Mouse (Mus musculus): ENCODE results near the gene Tcirg1. TPM values are rescaled to one million over a fixed set of nuclear protein-coding genes. Genes with fewer than 3 reads are reported as not detected.
A peak's percentile ranks its signal among the peaks of the same experiment; 100 is the strongest.

Gene Tcirg1
- polyA plus RNA-seq, 1 experiment from 2014 or later = 8.6 TPM

DNA sequence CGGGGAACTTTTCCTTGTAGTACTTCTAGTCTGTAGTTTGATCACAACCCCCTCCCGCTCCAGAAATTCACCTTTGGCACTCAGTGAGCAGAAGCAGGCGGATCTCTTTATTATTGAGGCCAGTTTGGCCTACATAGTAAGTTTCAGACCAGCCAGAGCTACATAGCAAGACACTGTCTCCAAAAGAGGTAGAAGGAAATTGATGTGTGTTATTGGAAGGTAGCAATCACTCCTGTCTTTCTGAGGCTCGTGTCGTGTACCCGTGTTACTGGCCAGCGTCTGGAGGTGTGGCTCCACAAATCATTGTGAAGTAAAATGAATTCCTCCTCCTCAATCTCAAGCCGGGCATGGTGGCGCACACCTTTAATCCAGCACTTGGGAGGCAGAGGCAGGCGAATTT lies 53.8 kb downstream of the Tcirg1 start:
- H3K9me3 ChIP-seq (ENCODE audit: control insufficient read depth, low read length) = no peaks in the 10 kb centered on the region
- H3K27ac ChIP-seq (ENCODE audit: low read depth, low read length) = no peak overlapping the region
- H3K9ac ChIP-seq (replicated peaks; ENCODE audit: low read depth, low read length) = no peak overlapping the region
- no peaks in the 10 kb centered on the region for H3K36me3 ChIP-seq (ENCODE audit: control insufficient read depth, insufficient read depth, low read length)
- WGBS = 88% methylated on average over 10 of the region's 10 CpGs
- H3K4me2 ChIP-seq (ENCODE audit: low read depth, low read length) = peak overlapping the region; percentile 59
- H3K27me3 ChIP-seq (ENCODE audit: control insufficient read depth, insufficient read depth, low read length) = no peaks in the 10 kb centered on the region
- no peak for ATAC-seq (ENCODE audit: low read depth)
- H3K4me3 ChIP-seq (ENCODE audit: low read depth, low read length) = peak overlapping the region; percentile 90
- H3K4me1 ChIP-seq (ENCODE audit: control insufficient read depth, insufficient read depth, low read length) = peaks cover 29% of the 10 kb centered on the region

DNA sequence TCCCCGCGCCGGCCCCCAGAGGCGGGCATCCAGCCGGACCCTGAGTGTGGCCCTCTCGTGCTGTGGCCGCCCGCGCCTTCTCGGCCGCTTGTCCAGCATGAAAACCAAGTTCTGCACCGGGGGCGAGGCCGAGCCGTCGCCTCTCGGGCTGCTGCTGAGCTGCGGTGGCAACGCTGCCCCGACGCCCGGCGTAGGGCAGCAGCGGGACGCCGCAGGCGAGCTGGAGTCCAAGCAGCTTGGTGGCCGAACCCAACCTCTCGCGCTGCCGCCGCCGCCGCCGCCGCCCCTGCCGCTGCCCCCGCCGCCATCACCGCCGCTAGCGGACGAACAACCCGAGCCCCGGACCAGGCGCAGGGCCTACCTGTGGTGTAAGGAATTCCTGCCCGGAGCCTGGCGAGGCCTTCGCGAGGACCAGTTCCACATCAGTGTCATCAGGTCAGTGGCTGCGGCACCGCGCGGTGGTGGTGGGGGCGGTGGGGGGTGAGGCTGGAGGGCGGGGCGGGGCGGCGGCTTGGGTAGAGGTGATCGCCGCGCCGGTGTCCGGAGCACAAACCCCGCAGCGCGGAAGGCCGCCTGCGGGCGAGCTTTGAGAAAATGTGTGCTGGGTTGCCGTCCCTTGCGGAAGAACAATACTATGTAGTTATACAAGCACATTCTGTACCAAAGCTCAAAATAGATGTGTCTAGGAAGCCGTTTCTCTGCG lies 54.8 kb downstream of the Tcirg1 start:
- peak; percentile 44 for ATAC-seq (ENCODE audit: low read depth)
- Histone ChIP-seq H3K36me3 (ENCODE audit: control insufficient read depth, insufficient read depth, low read length) (no peaks in the 10 kb centered on the region), H3K9me3 (ENCODE audit: control insufficient read depth, low read length) (no peaks in the 10 kb centered on the region), H3K4me2 (ENCODE audit: low read depth, low read length) (peak overlapping the region; percentile 59), H3K4me3 (ENCODE audit: low read depth, low read length) (peak overlapping the region; percentile 90), H3K9ac (replicated peaks; ENCODE audit: low read depth, low read length) (peak overlapping the region; percentile 88), H3K4me1 (ENCODE audit: control insufficient read depth, insufficient read depth, low read length) (peaks cover 27% of the 10 kb centered on the region), H3K27ac (ENCODE audit: low read depth, low read length) (peak overlapping the region; percentile 97), H3K27me3 (ENCODE audit: control insufficient read depth, insufficient read depth, low read length) (no peaks in the 10 kb centered on the region)
- WGBS = under 1% methylated on average over 66 of the region's 74 CpGs

DNA sequence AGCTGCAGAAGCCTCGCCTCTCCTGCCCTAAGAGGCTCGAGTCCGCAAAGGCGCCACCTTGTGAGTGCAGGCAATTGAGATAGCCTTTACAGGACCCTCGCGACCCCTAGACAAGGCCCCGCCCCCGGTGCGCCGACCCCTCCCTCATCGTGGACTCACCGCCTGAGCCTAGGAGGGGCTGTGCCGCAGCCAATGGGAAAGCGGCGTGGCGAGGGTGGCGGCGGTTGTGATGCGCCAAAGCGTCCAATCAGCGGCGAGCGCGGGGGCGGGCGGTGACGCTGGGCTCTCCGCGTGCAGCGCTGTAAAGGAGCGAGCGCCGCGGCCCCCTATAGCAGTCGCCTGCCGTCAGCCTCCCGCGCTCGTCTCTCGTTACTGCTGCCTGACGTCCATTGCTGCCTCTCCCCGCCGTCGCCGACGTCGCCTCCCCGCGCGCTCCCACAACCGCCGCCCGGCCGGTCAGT lies 55.4 kb downstream of the Tcirg1 start, which contains the start of gene Chka:
Chka (plus strand) TSS at position 272 of the 461 bp plus-strand sequence.
- WGBS = under 1% methylated on average over 39 of the region's 54 CpGs
- H3K9me3 ChIP-seq (ENCODE audit: control insufficient read depth, low read length) = no peaks in the 10 kb centered on the region
- ATAC-seq (ENCODE audit: low read depth) = peak; percentile 99
- no peaks in the 10 kb centered on the region for H3K36me3 ChIP-seq (ENCODE audit: control insufficient read depth, insufficient read depth, low read length)
- peak within 1 kb of the TSS; percentile 90 for H3K4me3 ChIP-seq (ENCODE audit: low read depth, low read length)
- H3K4me1 ChIP-seq (ENCODE audit: control insufficient read depth, insufficient read depth, low read length) = peaks cover 25% of the 10 kb centered on the region
- peak within 1 kb of the TSS; percentile 88 for H3K9ac ChIP-seq (replicated peaks; ENCODE audit: low read depth, low read length)
- H3K27me3 ChIP-seq (ENCODE audit: control insufficient read depth, insufficient read depth, low read length) = no peaks in the 10 kb centered on the region
- H3K27ac ChIP-seq (ENCODE audit: low read depth, low read length) = peak within 1 kb of the TSS; percentile 97
- H3K4me2 ChIP-seq (ENCODE audit: low read depth, low read length) = peak within 1 kb of the TSS; percentile 59

DNA sequence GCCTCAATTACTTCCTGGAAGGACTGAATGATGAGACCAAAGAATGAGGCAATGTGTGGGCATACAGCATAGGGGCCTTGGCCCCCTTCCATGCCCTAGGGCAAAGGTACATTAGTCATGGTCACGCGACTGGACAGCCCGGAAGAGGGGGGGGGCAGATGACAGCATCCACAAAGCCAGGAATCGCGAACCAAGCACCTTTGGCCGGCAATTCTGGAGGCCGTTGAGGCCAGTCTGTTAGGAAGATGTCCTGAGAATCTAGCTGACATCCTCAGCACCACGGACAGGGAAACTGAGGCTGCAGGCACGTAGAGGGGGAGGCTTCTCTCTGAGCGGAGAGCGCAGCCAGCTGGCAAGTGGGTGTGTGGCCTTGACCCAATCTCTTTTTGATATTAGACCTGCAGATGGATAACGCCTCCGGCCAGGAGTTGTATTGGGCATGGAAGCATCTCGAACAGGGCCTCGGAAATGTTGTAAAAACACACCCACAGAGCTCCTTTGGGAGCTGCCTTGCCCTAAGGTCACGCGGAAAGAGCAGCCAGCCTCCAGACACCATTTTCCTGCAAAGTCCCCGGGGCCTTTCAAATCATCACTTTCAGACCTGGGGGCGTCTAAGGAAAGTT lies 56.0 kb downstream of the Tcirg1 start:
- H3K27ac ChIP-seq (ENCODE audit: low read depth, low read length) = peak overlapping the region; percentile 97
- peak; percentile 9 for ATAC-seq (ENCODE audit: low read depth)
- H3K9ac ChIP-seq (replicated peaks; ENCODE audit: low read depth, low read length) = peak overlapping the region; percentile 88
- H3K4me3 ChIP-seq (ENCODE audit: low read depth, low read length) = peak overlapping the region; percentile 90
- 3% methylated on average over 19 of the region's 19 CpGs for WGBS
- H3K27me3 ChIP-seq (ENCODE audit: control insufficient read depth, insufficient read depth, low read length) = no peaks in the 10 kb centered on the region
- peaks cover 22% of the 10 kb centered on the region for H3K4me1 ChIP-seq (ENCODE audit: control insufficient read depth, insufficient read depth, low read length)
- no peaks in the 10 kb centered on the region for H3K9me3 ChIP-seq (ENCODE audit: control insufficient read depth, low read length)
- H3K36me3 ChIP-seq (ENCODE audit: control insufficient read depth, insufficient read depth, low read length) = no peaks in the 10 kb centered on the region
- peak overlapping the region; percentile 59 for H3K4me2 ChIP-seq (ENCODE audit: low read depth, low read length)

DNA sequence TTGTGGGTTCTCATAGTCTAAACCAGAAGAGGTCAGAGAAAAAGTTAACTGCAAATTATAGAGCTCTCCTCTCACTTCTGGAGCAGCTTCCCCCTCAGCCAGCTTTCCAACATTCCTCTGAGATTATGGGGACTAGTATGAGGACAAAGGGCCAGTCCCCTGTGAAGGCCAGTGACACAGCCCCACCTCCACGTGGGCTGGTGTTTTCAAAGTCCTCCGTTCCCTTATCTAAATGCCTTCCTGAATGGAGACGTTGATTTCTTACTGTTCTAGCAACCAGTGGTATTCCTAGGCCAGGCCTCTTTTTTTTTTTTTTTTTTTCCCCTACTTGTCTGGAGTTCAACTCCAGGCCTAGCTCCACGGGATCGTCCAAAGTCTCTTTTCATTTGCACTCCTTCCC lies 56.9 kb downstream of the Tcirg1 start:
- WGBS = 46% methylated on average over 5 of the region's 5 CpGs

DNA sequence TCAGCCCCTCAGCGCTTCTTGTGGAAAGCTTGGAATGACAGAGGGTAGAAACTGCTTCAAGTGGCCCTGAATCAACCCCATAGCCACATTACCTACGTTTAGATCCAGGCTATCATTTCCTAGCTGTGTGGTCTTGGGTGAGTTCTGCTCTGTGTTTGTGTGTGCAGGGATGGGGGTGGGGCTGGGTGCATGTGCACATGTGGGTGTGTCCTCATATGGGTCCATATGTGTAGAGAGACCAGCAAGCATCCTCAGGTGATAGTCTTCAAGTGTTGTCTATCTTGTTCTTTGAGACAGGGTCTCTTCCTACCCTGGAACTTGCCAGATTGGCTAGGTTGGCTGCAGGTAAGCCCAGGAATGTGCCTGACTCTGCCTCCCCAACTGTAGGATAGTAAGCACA lies 57.7 kb downstream of the Tcirg1 start:
- H3K27me3 ChIP-seq (ENCODE audit: control insufficient read depth, insufficient read depth, low read length) = no peaks in the 10 kb centered on the region
- WGBS = 94% methylated on average over 2 of the region's 2 CpGs
- no peaks in the 10 kb centered on the region for H3K36me3 ChIP-seq (ENCODE audit: control insufficient read depth, insufficient read depth, low read length)
- no peak overlapping the region for H3K4me2 ChIP-seq (ENCODE audit: low read depth, low read length)
- peaks cover 15% of the 10 kb centered on the region for H3K4me1 ChIP-seq (ENCODE audit: control insufficient read depth, insufficient read depth, low read length)
- H3K27ac ChIP-seq (ENCODE audit: low read depth, low read length) = no peak overlapping the region
- H3K4me3 ChIP-seq (ENCODE audit: low read depth, low read length) = no peak overlapping the region
- H3K9ac ChIP-seq (replicated peaks; ENCODE audit: low read depth, low read length) = no peak overlapping the region
- no peaks in the 10 kb centered on the region for H3K9me3 ChIP-seq (ENCODE audit: control insufficient read depth, low read length)
- no peak for ATAC-seq (ENCODE audit: low read depth)

More for the DNA sequence above, 56.9 kb downstream of the Tcirg1 start:
- no peak overlapping the region for H3K4me2 ChIP-seq (ENCODE audit: low read depth, low read length)
- H3K4me1 ChIP-seq (ENCODE audit: control insufficient read depth, insufficient read depth, low read length) = peaks cover 16% of the 10 kb centered on the region
- H3K4me3 ChIP-seq (ENCODE audit: low read depth, low read length) = no peak overlapping the region
- H3K27ac ChIP-seq (ENCODE audit: low read depth, low read length) = no peak overlapping the region
- no peaks in the 10 kb centered on the region for H3K27me3 ChIP-seq (ENCODE audit: control insufficient read depth, insufficient read depth, low read length)
- ATAC-seq (ENCODE audit: low read depth) = no peak
- no peaks in the 10 kb centered on the region for H3K9me3 ChIP-seq (ENCODE audit: control insufficient read depth, low read length)
- no peak overlapping the region for H3K9ac ChIP-seq (replicated peaks; ENCODE audit: low read depth, low read length)
- H3K36me3 ChIP-seq (ENCODE audit: control insufficient read depth, insufficient read depth, low read length) = no peaks in the 10 kb centered on the region

DNA sequence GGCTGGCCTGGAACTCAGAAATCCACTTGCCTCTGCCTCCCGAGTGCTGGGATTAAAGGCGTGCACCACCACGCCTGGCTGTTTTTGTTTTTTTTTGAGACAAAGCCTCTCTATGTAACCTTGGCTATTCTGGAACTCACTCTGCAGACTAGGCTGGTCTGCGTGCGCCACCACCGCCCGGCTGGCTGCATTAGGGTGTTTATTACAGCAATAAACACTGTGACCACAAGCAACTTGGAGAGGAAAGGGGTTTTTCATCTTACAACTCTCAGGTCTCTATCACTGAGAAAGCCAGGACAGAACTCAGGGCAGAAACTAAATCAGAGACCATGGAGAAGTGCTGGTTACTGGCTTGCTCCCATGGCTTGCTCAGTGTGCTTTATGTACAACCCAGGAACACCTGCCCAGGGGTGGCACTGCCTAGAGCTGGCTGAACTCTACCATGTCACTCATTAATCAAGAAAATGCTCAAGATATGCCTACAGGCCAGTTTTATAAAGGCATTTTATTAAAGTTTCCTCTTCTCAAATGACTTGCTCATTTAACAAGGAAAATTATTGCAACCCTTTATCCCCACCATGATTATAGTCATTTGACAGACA lies 58.6 kb downstream of the Tcirg1 start:
- no peak overlapping the region for H3K4me3 ChIP-seq (ENCODE audit: low read depth, low read length)
- no peaks in the 10 kb centered on the region for H3K36me3 ChIP-seq (ENCODE audit: control insufficient read depth, insufficient read depth, low read length)
- no peak overlapping the region for H3K27ac ChIP-seq (ENCODE audit: low read depth, low read length)
- peaks cover 9% of the 10 kb centered on the region for H3K4me1 ChIP-seq (ENCODE audit: control insufficient read depth, insufficient read depth, low read length)
- ATAC-seq (ENCODE audit: low read depth) = no peak
- H3K27me3 ChIP-seq (ENCODE audit: control insufficient read depth, insufficient read depth, low read length) = no peaks in the 10 kb centered on the region
- WGBS = 34% methylated on average over 7 of the region's 7 CpGs
- no peak overlapping the region for H3K4me2 ChIP-seq (ENCODE audit: low read depth, low read length)
- no peak overlapping the region for H3K9ac ChIP-seq (replicated peaks; ENCODE audit: low read depth, low read length)
- no peaks in the 10 kb centered on the region for H3K9me3 ChIP-seq (ENCODE audit: control insufficient read depth, low read length)

DNA sequence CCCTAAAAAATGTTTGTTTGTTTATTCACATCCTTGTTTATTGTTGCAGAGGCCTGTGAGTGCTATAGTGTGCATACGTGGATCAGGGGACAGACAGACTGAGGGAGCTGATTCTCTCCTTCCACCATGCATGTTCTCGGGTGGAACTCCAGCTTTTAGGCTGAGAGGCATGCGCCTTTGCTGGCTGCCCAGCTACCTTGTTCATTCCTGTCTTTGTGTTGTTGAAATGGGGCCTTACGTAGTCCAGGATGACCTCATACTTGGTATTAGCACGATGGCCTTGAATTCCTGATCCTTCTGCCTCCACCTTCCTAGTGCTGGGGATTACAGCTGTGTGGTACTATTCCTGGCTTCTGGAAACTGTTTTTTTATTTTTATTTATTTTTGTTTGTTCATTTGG lies 59.2 kb downstream of the Tcirg1 start:
- ATAC-seq (ENCODE audit: low read depth) = no peak
- Histone ChIP-seq H3K4me2 (ENCODE audit: low read depth, low read length) (no peak overlapping the region), H3K27ac (ENCODE audit: low read depth, low read length) (no peak overlapping the region), H3K4me3 (ENCODE audit: low read depth, low read length) (no peak overlapping the region), H3K4me1 (ENCODE audit: control insufficient read depth, insufficient read depth, low read length) (peaks cover 5% of the 10 kb centered on the region; the same call in 1 of the 2 replicates), H3K9me3 (ENCODE audit: control insufficient read depth, low read length) (no peaks in the 10 kb centered on the region), H3K27me3 (ENCODE audit: control insufficient read depth, insufficient read depth, low read length) (no peaks in the 10 kb centered on the region), H3K36me3 (ENCODE audit: control insufficient read depth, insufficient read depth, low read length) (no peaks in the 10 kb centered on the region), H3K9ac (replicated peaks; ENCODE audit: low read depth, low read length) (no peak overlapping the region)
- WGBS = 88% methylated on average over 5 of the region's 5 CpGs
